Mouse (Mus musculus) retina, adult 2 months (tissue): ENCODE measurements around the gene Ckap4.
"Not testable (repeated sequence)": the region's sequence is repeated elsewhere in the genome, so short reads cannot be mapped to it uniquely, and the experiment has no call there.

Source experiments
- DNase-seq: peaks from one replicate; pipeline ENCODE4 v3.0.0-alpha.2; 2012; ENCODE audit warnings: low read depth, low spot score

Gene Ckap4

DNA sequence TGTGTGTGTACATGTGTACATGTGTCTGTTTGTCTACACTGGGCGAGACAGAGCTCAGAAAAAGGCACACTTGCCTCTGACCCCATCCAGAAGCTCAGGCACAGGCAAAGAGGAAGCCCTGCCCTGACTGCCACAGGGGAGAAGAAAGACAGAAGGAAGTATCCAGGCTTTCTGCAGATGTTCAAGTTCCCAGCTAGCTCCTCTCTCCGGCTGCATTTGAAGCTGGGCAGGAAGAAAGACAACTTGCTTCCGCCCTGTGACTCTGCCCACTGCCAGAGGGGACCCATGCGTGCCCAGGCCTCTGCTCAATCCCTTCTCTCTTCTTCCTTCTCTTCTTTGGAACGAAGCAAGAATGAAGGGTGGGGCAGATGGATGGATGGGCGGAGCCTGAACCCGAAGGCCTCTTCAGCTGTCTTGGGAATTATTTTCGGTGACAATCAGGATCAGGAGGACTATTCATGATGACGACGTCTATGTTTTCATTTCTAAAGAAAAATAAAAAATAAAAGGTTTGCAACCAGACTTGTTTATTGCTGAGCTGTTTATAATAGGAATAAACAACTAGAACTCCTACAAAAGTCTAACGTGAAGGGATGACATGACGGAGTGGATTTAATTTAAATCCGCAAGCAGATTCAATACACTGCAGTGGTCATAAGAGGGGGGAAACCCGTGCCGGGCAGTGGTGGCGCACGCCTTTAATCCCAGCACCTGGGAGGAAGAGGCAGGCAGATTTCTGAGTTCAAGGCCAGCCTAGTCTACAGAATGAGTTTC, 15.5 kb upstream of the Ckap4 start:
- no peak for DNase-seq

DNA sequence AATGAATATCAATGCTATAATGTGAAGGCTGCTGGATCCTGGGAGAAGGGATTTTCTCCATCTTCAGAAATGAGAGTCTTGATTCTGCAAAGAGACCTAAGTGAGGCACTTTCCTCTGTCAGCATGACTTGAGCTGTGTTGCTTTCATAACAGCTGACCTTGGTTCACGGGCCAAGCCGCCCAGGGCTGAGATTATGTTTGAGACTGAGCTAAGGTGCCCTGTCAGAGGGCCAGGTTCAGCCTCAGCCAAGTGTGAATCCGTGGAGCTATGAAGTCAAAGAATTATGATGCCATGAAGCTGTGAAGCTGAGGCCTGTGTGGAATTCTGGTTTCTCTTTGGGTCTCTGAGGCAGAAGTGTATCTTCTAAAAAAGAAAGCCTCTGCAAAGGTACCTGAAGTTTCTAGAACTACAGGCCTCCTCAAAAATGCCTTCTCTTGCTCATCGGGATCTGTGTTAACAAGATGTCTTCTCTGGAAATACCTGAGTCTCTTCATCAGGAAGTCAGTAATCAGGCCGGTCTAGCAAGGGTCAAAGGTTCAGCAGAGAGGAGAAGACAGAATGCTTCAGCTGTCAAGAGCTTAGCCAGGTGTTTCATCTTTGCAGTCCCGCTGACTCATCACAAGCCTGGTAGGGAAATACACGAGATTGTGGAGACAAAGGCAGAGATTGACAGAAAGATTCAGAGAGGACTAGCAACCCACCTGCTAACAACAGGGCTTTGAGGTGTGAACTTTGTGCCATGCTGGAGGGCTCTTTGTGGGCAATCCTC, 11.2 kb upstream of the Ckap4 start:
- no peak for DNase-seq

DNA sequence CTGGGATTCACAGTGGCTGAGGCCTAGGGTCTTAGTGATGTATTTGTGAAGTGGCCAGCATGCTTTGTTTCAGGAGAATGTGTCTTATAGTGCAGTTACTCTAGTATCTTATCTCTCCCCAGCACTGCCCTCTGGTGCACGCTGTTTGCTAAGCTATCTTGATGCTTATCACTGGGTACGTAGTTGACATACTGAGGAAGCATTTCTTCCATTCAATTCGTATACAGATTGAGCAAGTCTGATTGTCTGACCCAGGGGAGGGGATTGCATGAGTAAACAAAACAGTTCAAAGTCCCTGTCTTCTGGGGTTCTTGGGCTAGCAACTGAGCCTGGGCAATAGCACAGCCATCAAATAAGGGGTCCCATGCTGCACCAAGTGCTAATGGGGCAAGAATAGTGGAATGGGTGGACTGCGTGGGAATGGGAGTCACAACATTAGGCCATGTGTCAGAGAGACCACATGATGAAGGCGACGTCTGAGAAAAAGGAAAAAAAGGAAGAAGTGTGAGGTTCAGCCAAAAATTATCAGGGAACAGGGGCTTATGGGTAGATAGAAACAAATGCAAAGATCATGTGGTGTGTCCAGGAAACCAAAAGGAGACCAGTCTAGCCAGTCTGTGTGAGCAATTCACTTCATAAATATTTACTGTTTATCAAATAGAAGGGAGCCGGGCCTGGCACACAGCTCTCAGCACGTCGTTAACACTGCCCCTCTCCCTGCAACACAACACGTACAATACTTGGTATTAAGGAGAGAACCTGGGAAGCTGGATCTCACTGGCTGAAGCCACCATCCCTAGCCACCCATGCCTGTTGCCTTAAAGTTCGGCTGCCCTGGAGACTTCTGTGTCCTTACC, 9.2 kb upstream of the Ckap4 start:
- DNase-seq = no peak

DNA sequence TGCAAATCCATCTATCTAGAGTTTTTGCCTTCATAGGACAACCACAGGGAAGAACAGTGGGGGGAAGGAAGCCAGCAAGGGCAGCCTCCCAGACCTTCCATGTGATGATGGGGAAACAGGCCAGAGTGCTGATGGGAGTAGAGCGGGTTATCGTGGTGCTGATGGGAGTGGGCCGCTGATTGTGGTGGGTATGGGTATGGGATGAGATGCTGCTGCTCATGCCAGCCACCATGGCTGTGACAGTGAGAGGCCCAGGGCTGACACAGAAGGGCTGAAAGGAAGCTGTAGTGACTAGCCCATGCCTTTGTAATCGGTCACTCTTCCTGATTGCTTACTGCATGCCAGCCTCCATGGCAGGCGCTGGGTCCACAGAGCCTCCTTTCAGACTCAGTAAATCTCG, 5.8 kb upstream of the Ckap4 start:
- DNase-seq = no peak

DNA sequence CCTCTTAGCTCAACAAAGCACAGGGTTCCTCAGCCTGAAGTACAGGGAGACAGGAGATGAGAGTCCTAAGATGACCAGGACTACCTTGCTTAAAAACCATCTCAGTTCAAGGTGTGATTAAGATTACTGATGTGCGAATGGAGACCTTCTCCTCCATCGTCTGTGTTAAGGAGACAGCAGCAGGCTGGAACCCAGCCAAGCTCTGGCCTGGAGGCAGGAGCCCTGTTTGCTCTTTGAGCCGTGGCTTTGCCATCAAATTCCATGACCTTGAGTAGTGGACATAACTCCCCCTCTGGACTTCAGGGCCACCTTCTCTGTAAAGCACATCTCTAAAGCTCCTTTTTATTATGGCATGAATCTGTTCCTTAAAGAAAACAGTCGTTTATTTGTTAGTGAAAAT, 2.0 kb upstream of the Ckap4 start:
- no peak for DNase-seq

DNA sequence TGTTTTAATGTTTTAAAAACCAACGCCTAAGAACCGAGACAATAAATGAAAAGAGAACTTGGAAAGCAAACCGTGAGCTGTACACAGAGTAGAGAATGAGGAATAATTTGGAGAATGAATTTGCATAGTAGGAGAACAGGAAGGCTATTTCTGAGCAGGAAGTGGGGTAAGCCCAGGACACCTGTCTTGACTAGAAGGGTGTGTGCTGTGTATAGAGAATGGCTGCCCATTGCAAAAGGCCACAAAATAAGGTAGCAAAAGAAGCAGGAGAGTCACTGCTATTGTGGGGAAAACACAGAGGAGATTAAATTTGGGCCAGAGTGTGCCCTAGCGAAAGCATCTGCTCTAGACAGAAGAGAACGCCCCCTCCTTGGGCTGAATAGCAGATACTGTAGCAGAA, 1.6 kb upstream of the Ckap4 start:
- no peak for DNase-seq

DNA sequence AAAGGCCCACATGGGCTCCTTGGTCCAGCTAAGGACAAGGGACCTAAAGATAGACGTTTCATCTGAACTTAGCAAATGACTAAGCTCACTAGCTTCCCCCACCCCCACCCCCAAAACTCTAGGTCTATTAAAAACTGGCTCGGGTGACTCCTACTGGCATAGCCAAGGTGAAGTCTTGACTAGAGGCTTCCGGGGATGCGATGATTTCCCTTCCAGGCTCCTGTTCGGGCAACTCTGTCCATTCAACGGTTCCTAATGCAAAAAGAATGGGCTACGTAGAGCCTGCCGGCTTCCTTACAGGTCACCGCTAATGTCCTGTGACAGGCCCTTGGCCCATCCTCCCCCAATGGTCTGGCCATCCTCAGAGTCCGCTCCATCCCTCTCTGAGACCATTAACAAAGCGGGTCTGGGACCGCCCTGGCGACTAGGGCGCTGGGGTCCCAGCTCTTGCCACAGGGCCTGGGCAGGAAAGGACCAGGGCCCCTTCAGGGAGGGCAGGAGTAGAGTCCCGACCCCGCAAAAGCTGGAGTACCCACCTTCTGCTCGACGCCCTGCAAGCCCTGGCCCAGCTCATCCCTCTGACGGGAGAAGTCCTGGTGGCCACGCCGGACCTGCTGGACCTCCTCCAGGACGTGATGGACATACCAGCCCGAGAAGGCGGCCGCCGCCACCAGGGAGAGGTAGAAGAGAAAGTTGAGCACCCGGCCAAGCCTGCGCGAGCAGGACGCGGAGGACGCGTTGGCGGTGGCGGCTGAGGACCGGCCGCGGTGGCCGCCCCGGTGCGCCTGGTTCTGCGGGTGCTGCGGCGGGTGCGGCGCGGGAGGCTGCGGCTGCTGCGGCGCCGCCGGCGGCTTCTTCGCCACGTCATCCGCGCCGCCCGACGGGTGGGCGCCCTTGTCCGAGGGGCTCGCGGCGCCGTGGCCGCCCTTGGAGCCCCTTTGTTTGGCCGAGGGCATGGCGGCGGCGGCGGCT, 665 bp downstream of the Ckap4 start:
- DNase-seq = no peak

DNA sequence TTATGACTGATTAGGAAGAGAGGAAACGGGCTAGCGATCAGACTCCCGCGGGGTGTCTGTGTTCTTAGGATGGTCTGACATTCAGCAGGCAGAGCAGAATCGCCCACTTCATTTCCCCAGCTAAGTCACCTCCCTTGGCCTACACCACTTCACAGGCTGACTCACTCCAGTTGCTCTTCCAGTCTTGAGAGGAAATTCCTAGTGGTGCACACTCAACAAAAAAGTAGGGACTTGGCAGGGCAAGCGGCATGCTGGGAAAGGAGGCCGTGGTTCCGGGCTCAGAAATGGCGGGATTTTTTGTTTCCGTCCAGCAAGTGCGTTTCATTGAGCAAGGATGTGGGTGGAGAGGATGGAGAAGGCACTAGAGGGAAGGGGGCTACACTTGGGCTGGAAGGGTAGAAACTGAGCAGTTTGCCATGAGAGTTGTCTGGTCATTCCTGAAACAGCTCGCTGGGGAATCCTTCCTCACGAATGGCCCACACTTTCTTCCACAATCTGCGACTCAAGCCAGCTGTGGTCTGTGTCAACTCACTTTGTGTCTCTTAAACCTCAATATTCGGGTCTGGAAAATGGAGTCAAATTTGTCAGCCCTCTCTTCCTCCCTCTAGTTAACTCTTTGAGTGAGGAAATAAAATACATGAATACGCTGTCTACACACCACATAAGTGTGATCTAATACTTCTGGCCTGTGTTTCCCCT, 1.5 kb downstream of the Ckap4 start:
- no peak for DNase-seq

DNA sequence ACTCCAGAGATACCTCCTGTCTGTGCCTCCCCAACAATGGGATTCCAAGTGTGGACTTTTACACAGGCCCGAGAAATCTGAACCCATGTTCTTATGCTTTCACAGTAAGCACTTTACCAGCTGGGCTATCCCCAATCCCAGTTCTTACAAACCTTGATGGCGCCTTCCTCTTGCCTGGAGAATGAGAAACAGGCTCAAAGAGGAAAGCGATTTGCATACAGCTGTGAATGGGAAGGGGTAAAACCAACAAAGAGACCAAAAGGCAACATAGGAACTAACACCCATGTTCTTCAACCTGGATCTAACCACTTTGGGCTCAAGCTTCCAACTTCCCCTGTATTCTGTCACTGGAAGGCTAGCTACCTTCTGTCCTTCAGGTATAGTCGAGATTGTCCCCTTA, 2.3 kb downstream of the Ckap4 start:
- no peak for DNase-seq

DNA sequence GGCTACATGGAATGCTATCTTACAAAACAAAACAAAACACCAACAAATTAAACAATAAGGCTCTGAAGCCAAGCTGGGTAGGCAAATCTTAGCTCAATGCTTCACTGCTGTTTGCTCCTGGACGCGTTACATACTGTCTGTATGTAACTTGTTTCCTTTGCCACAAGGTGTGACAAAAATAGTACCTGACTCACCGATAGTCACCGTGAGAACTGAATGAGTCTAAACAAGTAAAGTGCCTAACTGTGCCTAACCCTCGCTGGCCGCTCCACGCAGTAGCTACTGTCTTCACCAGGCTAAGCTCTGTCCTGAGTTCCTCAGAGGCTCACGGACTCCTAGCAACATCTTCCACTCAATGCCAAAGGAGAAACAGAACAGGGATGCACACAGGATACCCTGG, 3.5 kb downstream of the Ckap4 start:
- no peak for DNase-seq

DNA sequence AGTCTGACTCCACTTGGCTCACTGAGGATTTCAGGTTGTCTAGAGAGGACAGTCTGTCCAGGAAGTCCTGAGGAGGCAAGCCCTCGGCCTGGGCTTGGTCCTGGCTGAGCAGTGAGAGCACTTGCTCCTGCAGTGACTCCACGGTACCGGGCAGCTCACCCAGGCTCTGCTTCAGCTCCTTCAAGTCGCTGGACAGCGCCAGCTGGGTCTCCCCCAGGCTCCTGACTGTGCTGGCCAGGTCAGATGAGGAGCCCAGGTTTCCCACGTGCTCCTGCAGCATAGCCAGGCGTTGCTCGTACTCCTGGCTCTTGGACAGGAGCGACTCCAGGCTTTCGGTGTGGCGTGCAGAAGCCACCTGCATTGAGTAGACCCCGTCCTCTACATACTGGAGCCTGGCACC, 6.2 kb downstream of the Ckap4 start:
- DNase-seq = no peak

DNA sequence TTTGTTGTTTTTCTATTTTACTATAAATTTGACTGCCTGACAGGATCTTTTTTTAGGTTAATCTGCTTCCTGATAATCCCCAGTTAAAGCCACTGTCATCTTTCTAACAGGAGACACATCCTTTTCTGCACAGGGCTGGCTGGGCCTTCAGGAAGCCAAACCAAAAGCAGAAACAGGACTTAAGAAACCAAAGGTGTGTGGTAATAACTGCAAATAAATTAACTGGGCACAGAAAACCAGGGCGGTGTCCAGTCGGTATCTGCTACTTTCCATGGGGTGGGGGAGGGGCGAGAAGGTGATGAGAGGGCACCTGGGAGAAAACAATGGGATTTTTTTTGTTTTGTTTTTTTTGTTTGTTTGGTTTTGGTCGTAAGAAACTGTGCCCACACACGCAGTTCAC, 6.8 kb downstream of the Ckap4 start:
- DNase-seq = no peak

DNA sequence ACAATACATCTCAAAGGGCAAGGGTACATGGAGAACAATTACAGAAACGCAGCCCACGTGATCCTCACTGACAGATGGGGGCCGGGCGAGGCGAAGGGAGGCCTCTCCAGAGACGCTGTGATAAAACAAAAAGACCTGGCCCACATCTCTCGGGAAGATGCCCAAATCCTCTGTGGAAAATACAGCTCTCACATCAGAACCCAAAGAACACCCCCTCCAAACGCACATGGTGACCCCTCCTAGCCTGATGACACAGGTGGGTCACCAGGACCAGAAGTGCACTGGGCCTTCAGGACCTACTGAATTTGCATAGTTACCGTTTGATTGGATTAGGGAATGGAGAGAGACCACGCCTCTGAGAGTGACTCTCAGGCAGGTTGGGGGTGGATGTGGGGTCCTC, 7.4 kb downstream of the Ckap4 start:
- no peak for DNase-seq

DNA sequence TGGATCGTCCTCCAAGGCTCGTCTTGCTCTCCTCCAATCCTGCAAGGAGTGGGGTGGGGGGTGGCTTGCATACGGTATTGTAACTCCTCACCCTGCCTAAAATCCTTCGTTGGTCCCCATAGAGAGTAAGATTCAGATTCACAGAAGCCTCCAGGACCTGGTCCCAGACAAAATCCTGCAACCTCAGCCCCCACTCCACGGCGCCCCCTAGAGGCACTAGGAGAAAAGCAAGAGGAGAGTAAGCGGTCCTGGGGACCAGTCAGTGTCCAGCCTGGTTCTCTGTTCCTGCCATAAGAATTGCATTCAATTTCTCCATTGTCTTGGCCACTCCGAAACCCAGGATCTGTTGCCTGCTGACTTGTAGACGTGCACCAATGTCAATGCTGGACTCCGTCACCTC, 10.2 kb downstream of the Ckap4 start:
- no peak for DNase-seq

DNA sequence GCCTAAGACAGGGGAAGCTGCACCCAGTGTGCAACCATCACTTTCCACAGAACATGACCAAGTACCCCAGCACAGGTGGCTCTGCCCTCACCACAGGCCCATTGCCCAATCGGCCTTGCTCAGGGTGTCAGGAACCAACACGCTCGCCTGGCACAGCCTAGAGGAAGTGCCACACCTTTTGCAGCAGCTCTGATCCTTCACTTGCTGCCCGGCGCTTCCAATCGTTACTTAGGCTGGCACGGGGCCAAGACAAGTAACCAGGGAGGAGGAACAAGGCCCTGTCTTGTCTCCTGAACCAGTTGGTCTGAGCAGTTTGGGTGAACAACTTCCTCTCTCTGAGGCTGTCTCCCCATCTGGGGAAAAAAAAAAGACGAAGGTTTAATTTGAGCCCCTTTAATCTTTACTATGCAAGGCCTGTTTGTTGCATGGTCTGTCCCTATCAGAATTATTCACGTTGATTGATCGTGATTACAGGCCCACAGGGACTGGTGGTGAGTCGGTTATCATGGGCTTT, 17.4 kb downstream of the Ckap4 start:
- DNase-seq = no peak

DNA sequence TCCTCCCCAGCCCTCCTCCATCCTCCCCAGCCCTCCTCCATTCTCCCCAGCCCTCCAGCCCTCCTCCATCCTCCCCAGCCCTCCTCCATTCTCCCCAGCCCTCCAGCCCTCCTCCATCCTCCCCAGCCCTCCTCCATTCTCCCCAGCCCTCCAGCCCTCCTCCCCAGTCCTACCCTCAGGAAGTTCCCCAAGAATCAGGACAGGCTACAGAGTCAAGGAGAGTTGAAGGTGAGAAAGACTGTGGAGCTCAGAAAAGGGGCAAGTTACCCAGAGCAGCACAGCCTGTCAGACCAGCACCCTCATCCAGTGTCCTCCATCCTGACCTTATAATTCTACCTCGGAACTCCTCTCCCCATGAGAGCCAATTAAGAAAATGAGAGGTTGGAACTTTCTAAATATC, 17.9 kb downstream of the Ckap4 start:
- not testable (repeated sequence) for DNase-seq

DNA sequence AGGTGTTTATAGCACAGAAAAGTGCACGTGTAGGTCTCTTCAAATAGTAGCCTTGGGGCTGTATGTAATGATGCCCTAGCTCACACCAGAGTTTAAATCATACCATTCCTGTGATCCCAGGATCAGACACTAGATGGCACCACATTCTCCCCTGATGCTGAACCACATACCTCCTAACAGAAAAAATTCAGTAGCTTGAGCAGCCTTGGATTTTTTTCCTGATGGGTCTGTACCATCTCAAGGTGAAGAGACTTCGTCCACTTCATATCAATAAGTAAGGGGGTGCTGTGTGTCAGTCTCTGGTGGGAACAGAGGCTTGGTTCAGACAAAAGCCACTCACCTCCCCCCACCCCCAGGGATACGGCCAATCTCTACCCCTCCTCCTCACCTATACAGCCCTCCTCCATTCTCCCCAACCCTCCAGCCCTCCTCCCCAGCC, 18.3 kb downstream of the Ckap4 start:
- DNase-seq = peak; percentile 47

DNA sequence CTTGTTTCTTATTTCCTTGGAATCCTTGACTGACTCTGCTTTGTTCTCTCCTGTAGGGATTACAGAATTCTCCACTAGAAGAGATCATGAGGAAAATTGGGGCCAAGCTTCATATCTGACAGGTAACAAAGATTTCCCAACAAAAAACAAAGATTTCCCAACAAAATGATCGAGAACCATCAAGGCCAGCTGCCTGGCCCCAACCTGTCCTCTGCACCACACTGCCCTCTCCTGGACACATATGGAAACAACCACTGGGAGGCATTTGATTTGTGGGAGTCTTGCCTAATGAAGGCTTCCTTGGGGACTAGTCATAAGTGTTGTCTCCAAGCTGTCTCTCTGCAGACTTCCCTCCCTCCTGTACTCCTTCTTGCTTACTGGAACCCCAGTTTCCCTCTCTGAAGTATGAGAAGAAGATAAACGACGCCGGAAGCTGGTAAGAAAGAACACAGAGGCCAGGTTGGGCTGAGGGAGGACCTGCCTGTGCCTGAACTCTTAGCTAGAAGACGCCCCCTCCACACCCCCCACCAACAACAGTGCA, 19.8 kb downstream of the Ckap4 start:
- DNase-seq = no peak

DNA sequence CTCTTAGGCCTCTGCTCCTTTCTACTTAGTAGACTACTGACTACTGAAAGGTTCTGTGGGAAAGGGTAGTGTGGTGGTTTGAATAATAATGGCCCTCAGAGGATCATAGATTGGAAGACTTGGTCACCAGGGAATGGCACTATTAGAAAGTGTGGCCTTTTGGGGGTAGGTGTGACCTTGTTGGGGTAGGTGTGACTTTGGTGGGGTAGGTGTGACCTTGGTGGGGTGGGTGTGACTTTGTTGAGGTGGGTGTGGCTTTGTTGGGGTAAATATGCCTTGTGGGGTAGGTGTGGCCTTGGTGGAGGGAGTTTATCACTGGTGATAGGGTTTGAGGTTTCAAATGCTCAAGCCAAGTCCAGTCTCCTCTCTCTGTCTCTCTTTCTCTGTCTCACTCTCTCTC, 21.1 kb downstream of the Ckap4 start:
- no peak for DNase-seq

DNA sequence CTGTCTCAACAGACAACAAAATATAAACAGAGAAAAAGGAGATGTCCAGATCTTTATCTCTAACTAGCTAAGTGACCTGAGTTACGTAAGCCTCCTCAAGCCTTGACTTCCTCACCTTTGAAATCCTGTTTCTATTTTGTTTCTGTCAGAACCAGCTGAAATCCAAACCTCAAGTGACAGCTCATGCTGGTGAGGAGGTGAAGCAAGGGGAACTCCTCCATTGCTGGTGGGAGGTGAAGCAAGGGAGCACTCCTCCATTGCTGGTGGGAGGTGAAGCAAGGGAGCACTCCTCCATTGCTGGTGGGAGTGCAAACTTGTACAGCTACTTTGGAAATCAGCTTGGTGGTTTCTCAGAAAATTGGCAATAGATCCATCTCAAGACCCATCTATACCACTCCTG, 25.3 kb downstream of the Ckap4 start:
- DNase-seq = no peak
